Mouse (Mus musculus) Muller cell, postnatal 12 days (primary cell): ENCODE measurements around the gene Odf3l1.
"Not testable (repeated sequence)": the region's sequence is repeated elsewhere in the genome, so short reads cannot be mapped to it uniquely, and the experiment has no call there.

ENCODE experiments used
- DNase-seq: peaks from one replicate; pipeline ENCODE4 v3.0.0-alpha.2; 2015; ENCODE audit errors: inconsistent ontology term

The Odf3l1 gene

DNA sequence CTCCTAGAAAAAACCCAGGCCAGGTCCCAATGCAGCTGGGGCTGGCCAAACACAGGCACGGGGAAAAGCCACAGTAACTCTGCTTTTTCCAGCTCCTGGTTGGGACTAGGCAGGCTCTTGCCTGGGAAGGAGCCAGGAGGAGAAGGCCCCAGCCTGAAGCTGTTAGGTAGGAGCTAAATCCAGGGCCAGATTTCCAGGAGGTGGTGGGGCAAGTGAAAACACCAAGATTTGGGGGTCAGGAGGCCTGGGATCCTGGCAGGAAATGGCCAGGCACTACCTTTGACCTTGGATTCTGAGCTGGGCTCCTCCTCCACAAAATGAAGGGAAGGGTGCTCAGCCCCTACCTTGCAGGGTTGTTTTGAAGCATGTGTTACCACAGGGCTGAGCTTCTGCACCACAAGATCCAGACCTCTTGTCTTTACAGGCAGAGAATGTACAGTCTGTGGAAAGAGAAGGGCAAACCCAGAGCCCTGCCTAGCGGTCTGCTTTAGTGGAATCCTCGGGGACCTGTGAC lies at the start of gene Odf3l1:
Odf3l1 (minus strand) TSS at position 464 of the 514 bp plus-strand sequence.
- no peak for DNase-seq

GRCm38 (mm10) chr9:56913991-56914390 lies 49.5 kb upstream of the Odf3l1 start:
- no peak for DNase-seq

- no peak for DNase-seq
Observed at GRCm38 (mm10) chr9:56911017-56911416, 46.5 kb upstream of the Odf3l1 start.

DNA sequence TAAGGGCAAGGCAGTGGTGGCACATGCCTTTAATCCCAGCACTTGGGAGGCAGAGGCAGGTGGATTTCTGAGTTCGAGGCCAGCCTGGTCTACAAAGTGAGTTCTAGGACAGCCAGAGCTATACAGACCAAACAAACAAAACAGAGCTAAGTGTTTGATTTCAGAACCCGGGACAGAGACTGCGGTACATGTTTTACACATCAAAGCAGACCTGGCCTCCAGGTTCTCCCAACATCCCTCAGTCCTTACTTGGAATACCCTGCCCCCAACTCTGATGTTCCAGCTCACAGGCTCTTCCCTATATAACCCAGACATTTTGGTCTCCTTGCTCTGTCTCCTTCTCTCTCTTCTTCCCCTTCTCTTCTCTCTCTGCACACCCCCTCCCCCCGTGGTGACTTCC lies 45.5 kb upstream of the Odf3l1 start:
- not testable (repeated sequence) for DNase-seq

DNA sequence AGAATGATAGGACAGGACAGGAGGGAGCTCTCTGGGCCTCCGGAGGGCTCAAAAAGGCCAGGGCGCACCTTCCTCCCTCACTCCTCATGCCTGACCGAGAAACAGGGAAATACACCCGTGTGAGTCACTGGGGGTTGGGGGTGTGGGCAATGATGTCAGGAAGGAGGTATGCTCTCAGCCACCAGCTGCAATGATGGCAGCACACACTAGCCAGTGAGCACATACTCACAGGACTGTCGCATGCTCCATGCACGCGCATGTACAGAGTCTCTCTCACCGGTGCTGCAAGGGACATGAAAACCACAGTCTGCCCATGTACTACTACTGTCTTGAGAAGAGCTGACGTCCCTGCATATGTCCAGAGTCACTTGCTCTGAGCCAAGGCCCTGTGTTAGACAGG lies 43.1 kb upstream of the Odf3l1 start:
- peak; percentile 74 for DNase-seq

DNA sequence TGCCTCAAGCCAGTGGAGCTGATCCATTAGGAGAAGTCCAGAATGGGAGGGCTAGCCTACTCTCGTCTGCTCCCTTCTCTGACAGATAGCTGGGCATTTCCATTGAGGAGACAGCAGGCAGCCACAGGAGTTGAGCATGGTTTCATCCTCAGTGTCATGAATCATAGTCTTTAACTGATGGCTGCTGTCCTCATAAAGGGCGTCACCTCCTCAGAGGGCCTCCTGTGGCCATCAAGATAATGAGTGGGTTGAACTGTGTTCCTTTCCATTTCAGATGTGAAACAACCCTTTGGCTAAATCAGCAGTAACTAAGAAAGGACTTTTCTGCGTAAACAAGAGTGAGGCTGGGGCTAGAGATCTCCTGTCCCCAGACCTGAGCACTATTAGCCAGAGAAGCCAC lies 39.2 kb upstream of the Odf3l1 start:
- DNase-seq: no peak

GRCm38 (mm10) chr9:56901187-56901586 lies 36.7 kb upstream of the Odf3l1 start:
- DNase-seq: no peak

- no peak for DNase-seq
Observed at GRCm38 (mm10) chr9:56900571-56900970, 36.1 kb upstream of the Odf3l1 start.

DNA sequence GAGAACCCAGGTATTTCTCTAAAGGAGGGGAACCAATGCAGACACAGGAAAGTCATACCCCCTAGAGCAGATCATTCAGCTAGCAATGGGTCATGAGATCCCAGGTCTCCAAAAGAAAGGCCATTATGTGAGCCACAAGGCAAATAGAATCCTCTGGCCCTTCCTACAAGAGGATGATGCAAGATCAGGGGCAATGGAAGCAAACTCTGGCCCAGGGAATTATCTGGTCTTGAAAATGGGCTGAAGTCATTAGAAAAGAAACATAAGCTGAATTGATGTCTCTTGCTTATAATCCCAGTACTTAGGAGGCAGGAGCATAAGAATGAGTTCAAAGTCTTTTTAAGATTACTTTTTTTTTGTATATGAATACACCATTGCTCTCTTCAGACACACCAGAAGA lies 35.6 kb upstream of the Odf3l1 start:
- DNase-seq: no peak

GRCm38 (mm10) chr9:56899409-56899808 lies 34.9 kb upstream of the Odf3l1 start:
- DNase-seq: no peak

DNA sequence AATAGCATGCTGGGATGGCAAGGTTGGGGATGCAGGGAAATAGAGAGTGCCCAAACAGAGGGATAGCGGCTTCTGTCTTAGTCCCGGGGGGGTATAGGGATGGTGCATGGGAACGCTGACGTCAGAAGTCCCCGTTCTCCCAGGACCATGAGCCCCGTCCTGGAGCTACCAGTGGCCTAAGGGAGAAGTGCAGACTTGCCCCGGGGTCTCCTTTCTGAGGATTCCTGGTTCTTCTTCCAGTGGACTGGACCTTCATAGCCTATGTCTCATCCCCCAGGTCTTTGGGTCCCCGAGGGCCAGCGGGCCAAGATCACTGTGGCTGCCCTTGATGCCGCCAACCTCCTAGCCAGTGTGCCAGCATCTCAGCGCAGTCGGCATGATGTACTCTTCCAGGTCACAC lies 32.3 kb upstream of the Odf3l1 start:
- DNase-seq: no peak

DNA sequence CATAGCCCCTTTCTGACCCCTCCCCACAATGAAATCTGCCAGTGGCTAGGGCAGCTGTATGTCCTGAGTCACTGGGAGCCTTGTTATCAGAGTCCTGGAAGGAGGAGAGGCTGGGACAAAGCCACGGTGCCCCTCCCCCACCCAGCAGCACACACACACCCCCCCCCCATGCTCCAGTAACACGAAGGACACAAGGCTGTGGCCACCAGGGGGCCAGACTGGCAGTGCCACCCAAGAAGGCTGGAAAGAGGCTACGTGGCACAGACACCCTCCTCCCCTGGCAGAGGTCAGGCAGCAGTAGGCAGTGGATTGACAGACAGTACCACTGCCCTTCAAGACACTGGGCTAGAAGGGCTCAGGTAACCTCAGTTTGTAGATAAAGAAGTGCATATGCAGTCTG lies 29.5 kb upstream of the Odf3l1 start:
- peak; percentile 74 for DNase-seq

DNA sequence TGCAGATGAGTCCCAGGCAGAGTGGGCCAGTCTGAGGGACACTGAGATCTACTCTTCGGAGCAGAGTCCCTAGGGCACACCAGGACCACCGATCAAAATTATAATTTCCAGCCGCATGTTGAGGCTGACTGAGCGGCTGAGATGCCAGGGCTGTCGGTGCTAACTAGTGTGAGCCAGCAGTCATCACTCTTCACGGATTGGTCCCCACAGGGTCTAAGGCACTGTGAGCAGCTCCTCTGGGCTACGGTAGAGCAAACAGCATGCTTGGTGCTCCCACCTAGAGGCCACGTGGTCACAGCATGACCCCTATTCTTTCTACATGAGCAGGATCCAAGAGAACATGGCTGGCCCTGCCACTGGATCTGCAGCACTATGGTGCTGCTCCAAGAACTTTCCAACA lies 28.8 kb upstream of the Odf3l1 start:
- no peak for DNase-seq

- DNase-seq: no peak
Observed at GRCm38 (mm10) chr9:56892111-56892510, 27.6 kb upstream of the Odf3l1 start.

DNA sequence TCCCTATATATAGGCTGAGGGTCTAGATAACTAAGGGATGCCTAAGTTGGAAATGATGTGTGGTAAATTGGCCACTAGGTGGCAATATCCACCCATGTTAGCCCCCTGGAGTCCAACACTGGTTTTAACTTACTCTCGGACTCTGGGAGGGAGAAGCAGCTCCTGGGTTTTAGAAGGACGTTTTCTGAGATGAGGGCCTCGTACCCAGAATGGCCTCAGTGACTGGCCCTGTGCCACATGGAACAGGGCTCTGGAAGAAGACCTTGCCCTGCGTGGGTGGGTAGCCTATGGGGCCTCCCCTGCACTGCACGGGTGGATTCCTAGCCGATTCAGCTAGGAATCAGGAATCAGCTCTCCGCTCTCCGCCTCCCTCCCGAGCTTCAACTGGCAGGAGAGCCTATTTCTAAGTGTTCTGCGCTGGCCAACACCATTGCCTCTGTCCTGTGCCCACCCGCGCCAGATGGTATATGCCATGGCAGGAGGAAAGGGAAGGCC lies 27.1 kb upstream of the Odf3l1 start:
- peak; percentile 73 for DNase-seq

DNA sequence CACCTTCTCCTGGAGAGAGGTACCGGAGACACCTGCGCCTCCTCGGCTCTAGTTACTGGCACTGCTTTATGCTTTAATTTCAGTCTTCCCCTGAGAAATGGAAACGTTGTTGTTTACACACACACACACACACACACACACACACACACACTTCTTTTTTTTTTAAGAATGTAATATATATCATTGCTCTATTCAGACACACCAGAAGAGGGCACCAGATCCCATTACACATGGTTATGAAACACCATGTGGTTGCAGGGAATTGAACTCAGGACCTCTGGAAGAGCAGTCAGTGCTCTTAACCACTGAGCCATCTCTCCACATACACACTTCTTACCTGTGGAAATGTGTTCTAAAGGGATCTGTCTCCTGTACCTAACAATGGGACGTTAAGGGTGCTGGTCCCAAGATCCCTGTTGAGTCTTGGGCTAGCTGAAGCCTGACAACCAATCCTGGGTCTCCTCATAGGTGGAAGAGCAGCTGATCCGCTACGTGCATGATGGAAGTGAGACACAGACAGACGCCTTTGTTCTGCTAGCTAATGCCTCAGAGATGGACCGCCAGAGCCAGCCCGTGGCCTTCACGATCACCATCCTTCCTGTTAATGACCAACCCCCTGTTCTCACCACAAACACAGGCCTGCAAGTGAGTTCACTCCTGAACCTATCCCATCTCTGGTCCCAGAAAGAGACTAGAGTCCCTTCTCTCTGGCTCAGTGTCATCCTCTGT lies 26.2 kb upstream of the Odf3l1 start:
- DNase-seq: no peak

GRCm38 (mm10) chr9:56889817-56890216 lies 25.3 kb upstream of the Odf3l1 start:
- DNase-seq: peak; percentile 61

- no peak for DNase-seq
Observed at GRCm38 (mm10) chr9:56887581-56887980, 23.1 kb upstream of the Odf3l1 start.

- DNase-seq: no peak
Observed at GRCm38 (mm10) chr9:56886601-56887000, 22.1 kb upstream of the Odf3l1 start.

GRCm38 (mm10) chr9:56886113-56886512 lies 21.6 kb upstream of the Odf3l1 start:
- no peak for DNase-seq

DNA sequence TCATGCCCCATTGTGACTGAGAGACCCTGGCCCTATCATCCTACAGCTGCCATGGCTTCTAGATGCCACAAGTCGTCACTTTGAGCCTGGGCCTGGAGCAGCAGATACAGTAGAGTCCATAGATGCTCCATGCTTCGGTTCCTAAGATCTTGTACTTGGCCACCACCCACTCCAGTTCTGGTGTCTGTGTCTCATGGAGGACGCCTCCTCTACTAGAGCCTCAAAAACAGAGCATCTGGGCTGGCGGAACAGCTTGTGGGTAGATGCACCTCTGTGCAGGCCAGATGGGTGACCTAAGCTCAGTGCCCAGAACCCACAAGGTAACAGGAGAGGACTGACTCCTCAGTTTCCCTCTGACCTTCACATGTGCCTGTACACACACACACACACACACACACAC lies 19.8 kb upstream of the Odf3l1 start:
- no peak for DNase-seq

DNA sequence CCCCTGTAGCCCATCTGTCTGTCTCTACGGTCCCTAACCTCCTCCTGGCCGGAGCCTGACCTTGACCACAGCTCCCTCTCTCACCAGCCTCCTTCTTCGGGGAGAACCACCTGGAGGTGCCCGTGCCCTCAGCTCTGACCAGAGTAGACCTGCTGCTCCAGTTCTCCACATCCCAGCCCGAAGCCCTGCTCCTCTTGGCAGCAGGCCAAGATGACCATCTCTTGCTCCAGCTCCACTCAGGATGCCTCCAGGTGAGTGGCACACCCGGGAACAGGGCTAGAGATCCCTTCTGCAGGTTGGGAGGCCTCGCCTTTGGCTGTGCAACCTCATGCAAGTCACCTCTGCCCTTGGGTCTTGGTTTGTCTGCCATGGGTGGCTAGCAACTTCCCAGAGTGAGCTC lies 19.0 kb upstream of the Odf3l1 start:
- no peak for DNase-seq

- DNase-seq: no peak
Observed at GRCm38 (mm10) chr9:56882818-56883217, 18.3 kb upstream of the Odf3l1 start.

- no peak for DNase-seq
Observed at GRCm38 (mm10) chr9:56882283-56882682, 17.8 kb upstream of the Odf3l1 start.
